ENCODE assay signal across 8 mouse cellular contexts in the genomic region with DNA sequence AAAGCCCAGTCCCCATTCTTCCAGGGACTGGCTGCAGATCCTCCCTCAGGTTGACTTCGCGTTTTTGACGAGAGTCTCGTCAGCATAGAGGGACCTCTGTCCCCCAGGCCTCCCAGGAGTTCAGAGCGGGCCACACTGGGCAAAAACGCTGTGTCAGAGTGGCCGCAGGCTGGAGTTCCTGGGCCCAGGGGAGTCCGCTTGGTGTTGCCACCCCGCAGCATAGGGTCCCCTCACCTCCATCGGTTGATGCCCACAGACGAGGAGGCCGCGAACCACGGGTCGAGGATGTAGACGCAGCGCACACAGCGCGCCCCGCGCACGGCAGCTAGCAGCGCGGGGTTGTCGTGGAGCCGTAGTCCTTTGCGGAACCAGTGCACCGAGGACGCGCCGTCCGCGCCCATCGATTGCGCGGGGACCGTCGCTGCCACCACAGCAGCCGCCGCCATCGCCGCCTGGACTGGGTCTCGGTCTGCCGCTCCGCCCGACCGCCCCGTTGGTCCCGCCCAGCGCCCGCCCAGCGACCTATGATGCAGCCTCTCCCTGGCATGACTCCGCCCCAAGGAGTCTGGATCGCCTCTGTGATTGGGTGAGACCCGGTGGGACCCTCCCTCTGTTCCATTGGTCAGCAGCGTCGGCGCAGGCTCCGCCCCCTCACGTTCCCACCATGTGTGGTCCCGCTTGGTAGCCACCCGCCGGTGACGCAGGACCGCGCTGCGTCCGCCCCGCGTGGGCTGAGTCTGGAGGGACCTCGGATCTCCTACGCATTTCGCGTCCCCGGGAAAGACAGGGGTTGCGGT. TPM values are rescaled to one million over a fixed set of nuclear protein-coding genes. Genes with fewer than 3 reads are reported as not detected.
A peak's percentile ranks its signal among the peaks of the same experiment; 100 is the strongest.
DNase-seq lines count a peak whose midpoint lies in the region; ATAC-seq and TF ChIP-seq lines count a peak whose summit lies in the region.

A gene (minus strand): TSS at position 466 of the 797 bp plus-strand sequence.

- no peak; the same call in 1 of the 2 replicates for TF ChIP-seq EP300 in heart, postnatal 0 days (IDR thresholded peaks at IDR 0.05; ENCODE audit: low read depth)

- peak within 1 kb of the TSS; percentile 70 for H3K27ac ChIP-seq in forebrain, embryonic 12.5 days
- H3K27ac ChIP-seq in heart, postnatal 0 days (ENCODE audit: low read depth) = peak within 1 kb of the TSS; percentile 73
- H3K27ac ChIP-seq in liver, embryonic 16.5 days (ENCODE audit: low read length) = peak within 1 kb of the TSS; percentile 57
- H3K27ac ChIP-seq in neural tube, embryonic 13.5 days (replicated peaks) = peak within 1 kb of the TSS; percentile 88
- peak within 1 kb of the TSS; percentile 87 for H3K27ac ChIP-seq in testis, adult 2 months (ENCODE audit: control insufficient read depth, insufficient read depth, low read depth, low read length)

- peak within 1 kb of the TSS; percentile 78 for H3K4me2 ChIP-seq in forebrain, embryonic 12.5 days
- H3K4me2 ChIP-seq in heart, postnatal 0 days (ENCODE audit: low read depth, low read length) = peak within 1 kb of the TSS; percentile 81
- peak within 1 kb of the TSS; percentile 98 for H3K4me2 ChIP-seq in liver, embryonic 16.5 days (ENCODE audit: low read depth, low read length)
- H3K4me2 ChIP-seq in neural tube, embryonic 13.5 days = peak within 1 kb of the TSS; percentile 73

- ATAC-seq in forebrain, embryonic 12.5 days (ENCODE audit: low FRiP score) = peak; percentile 98
- ATAC-seq in heart, postnatal 0 days (ENCODE audit: insufficient read depth, low read depth) = peak; percentile 98
- peak; percentile 97 for ATAC-seq in liver, embryonic 16.5 days (ENCODE audit: low read depth)
- peak; percentile 97 for ATAC-seq in neural tube, embryonic 13.5 days (ENCODE audit: low read depth)

- TF ChIP-seq POLR2A in testis, adult 2 months (IDR thresholded peaks at IDR 0.05; ENCODE audit: control insufficient read depth, low read depth, low read length) = peak; percentile 95

- no peaks in the 10 kb centered on the region for H3K9me3 ChIP-seq in E14TG2a.4 (ENCODE audit: low read length)
- H3K9me3 ChIP-seq in forebrain, embryonic 12.5 days = no peaks in the 10 kb centered on the region
- H3K9me3 ChIP-seq in heart, postnatal 0 days (replicated peaks; ENCODE audit: control insufficient read depth, low read length) = no peaks in the 10 kb centered on the region
- H3K9me3 ChIP-seq in liver, embryonic 16.5 days (replicated peaks; ENCODE audit: control insufficient read depth, low read length) = no peaks in the 10 kb centered on the region
- H3K9me3 ChIP-seq in neural tube, embryonic 13.5 days = no peaks in the 10 kb centered on the region

- peaks cover 12% of the 10 kb centered on the region for H3K27me3 ChIP-seq in E14TG2a.4 (ENCODE audit: insufficient read depth, low read length)
- 0 out of 2 replicates have a peak, but pooled peaks cover 9% of the 10 kb centered on the region for H3K27me3 ChIP-seq in forebrain, embryonic 12.5 days
- no peaks in the 10 kb centered on the region for H3K27me3 ChIP-seq in heart, postnatal 0 days (ENCODE audit: control insufficient read depth, insufficient read depth, low read length)
- no peaks in the 10 kb centered on the region for H3K27me3 ChIP-seq in liver, embryonic 16.5 days (ENCODE audit: control insufficient read depth, insufficient read depth, low read depth, low read length)
- H3K27me3 ChIP-seq in neural tube, embryonic 13.5 days = peaks cover 6% of the 10 kb centered on the region; the same call in 1 of the 2 replicates
- H3K27me3 ChIP-seq in testis, adult 2 months (ENCODE audit: control insufficient read depth, insufficient read depth, low read length) = no peaks in the 10 kb centered on the region

- TF ChIP-seq CTCF in E14TG2a.4 (conservative IDR thresholded peaks at IDR 0.05; ENCODE audit: low read length) = no peak
- TF ChIP-seq CTCF in heart, postnatal 0 days (IDR thresholded peaks at IDR 0.05; ENCODE audit: low read depth) = no peak
- no peak for TF ChIP-seq CTCF in testis, adult 2 months (IDR thresholded peaks at IDR 0.05; ENCODE audit: control insufficient read depth, insufficient read depth, insufficient replicate concordance, low read depth, low read length)

- H3K9ac ChIP-seq in forebrain, embryonic 12.5 days = peak within 1 kb of the TSS; percentile 86
- peak within 1 kb of the TSS; percentile 87 for H3K9ac ChIP-seq in heart, postnatal 0 days (replicated peaks; ENCODE audit: low read depth, low read length)
- peak within 1 kb of the TSS; percentile 84 for H3K9ac ChIP-seq in liver, embryonic 16.5 days (ENCODE audit: low read depth, low read length)
- peak within 1 kb of the TSS; percentile 82 for H3K9ac ChIP-seq in neural tube, embryonic 13.5 days

- peak; percentile 99 for DNase-seq in c-Kit-positive CD71-positive TER-119-positive erythroid progenitor cells, embryonic 14.5 days (ENCODE audit: low spot score)
- DNase-seq in heart, postnatal 0 days (ENCODE audit: low spot score) = peak; percentile 97
- DNase-seq in kidney, postnatal 4 days = peak; percentile 99

- no peaks in the 10 kb centered on the region; the same call in 1 of the 2 replicates for H3K36me3 ChIP-seq in E14TG2a.4 (ENCODE audit: insufficient read depth, low read length)
- no peaks in the 10 kb centered on the region for H3K36me3 ChIP-seq in forebrain, embryonic 12.5 days (replicated peaks)
- no peaks in the 10 kb centered on the region for H3K36me3 ChIP-seq in heart, postnatal 0 days (replicated peaks; ENCODE audit: control insufficient read depth, insufficient read depth, low read length)
- H3K36me3 ChIP-seq in liver, embryonic 16.5 days (ENCODE audit: control insufficient read depth, insufficient read depth) = no peaks in the 10 kb centered on the region
- no peaks in the 10 kb centered on the region for H3K36me3 ChIP-seq in neural tube, embryonic 13.5 days
- no peaks in the 10 kb centered on the region for H3K36me3 ChIP-seq in testis, adult 2 months (ENCODE audit: control insufficient read depth, insufficient read depth, low read length)

- H3K4me1 ChIP-seq in E14TG2a.4 (replicated peaks; ENCODE audit: low read depth, low read length) = peaks cover 66% of the 10 kb centered on the region
- peaks cover 52% of the 10 kb centered on the region for H3K4me1 ChIP-seq in forebrain, embryonic 12.5 days
- H3K4me1 ChIP-seq in heart, postnatal 0 days (ENCODE audit: control insufficient read depth, insufficient read depth) = peaks cover 46% of the 10 kb centered on the region
- peaks cover 56% of the 10 kb centered on the region for H3K4me1 ChIP-seq in liver, embryonic 16.5 days (ENCODE audit: control insufficient read depth, low read depth, low read length)
- H3K4me1 ChIP-seq in neural tube, embryonic 13.5 days (replicated peaks) = peaks cover 59% of the 10 kb centered on the region
- H3K4me1 ChIP-seq in testis, adult 2 months (ENCODE audit: control insufficient read depth, insufficient read depth, low read length) = peaks cover 17% of the 10 kb centered on the region

- peak within 1 kb of the TSS; percentile 98 for H3K4me3 ChIP-seq in E14TG2a.4 (replicated peaks; ENCODE audit: low read length)
- peak within 1 kb of the TSS; percentile 80 for H3K4me3 ChIP-seq in forebrain, embryonic 12.5 days (replicated peaks)
- H3K4me3 ChIP-seq in heart, postnatal 0 days (ENCODE audit: low read depth, low read length) = peak within 1 kb of the TSS; percentile 79
- peak within 1 kb of the TSS; percentile 82 for H3K4me3 ChIP-seq in liver, embryonic 16.5 days (ENCODE audit: low read depth, low read length)
- H3K4me3 ChIP-seq in neural tube, embryonic 13.5 days = peak within 1 kb of the TSS; percentile 73
- H3K4me3 ChIP-seq in testis, adult 2 months (ENCODE audit: control insufficient read depth, low read depth, low read length) = peak within 1 kb of the TSS; percentile 97

- WGBS in forebrain, embryonic 12.5 days = under 1% methylated on average over 74 of the region's 76 CpGs
- WGBS in heart, postnatal 0 days = under 1% methylated on average over 69 of the region's 76 CpGs
- WGBS in liver, embryonic 16.5 days (ENCODE audit: insufficient replicate concordance) = under 1% methylated on average over 75 of the region's 76 CpGs
- WGBS in neural tube, embryonic 13.5 days = under 1% methylated on average over 76 of the region's 76 CpGs

RNA-seq across cellular contexts. Expression of the gene that starts here (rescaled TPM):
- 29.1 and 31.2 TPM in 2 replicates for polyA plus RNA-seq in forebrain, embryonic 12.5 days (2016; fragmentation: Nextera tagmentation; extraction: Ambion mirVana)
- total RNA-seq in heart, postnatal 0 days (2014; rRNA removed; ENCODE audit: low replicate concordance) = 9.5 and 15.3 TPM in 2 replicates
- 14.0 and 17.3 TPM in 2 replicates for polyA plus RNA-seq in heart, postnatal 0 days (2015; fragmentation: Nextera tagmentation; extraction: Ambion mirVana)
- 13.6 and 15.0 TPM in 2 replicates for polyA plus RNA-seq in liver, embryonic 16.5 days (2015; fragmentation: Nextera tagmentation; extraction: Ambion mirVana)
- polyA plus RNA-seq in neural tube, embryonic 13.5 days (2015; fragmentation: Nextera tagmentation; extraction: Ambion mirVana) = 35.9 and 37.7 TPM in 2 replicates
- 20.4 and 22.0 TPM in 2 replicates for polyA plus RNA-seq in testis, adult 2 months (2012; rRNA removed)

Comparison
In these comparisons a context has a peak if more than half of its experiments do, and no peak if none do; other contexts are left out.
1. Peak in every context shown above with its lines: DNase-seq, ATAC-seq, H3K4me3 ChIP-seq and H3K27ac ChIP-seq.